Mouse (Mus musculus) CD4-positive, CD25-positive, alpha-beta regulatory T cell, adult 4 months (primary cell): ENCODE measurements around the gene Prkce. TPM values are rescaled to one million over a fixed set of nuclear protein-coding genes. Genes with fewer than 3 reads are reported as not detected.

Source experiments
- ATAC-seq: one replicate; pipeline ENCODE4 v1.8.0; 2017
- polyA plus RNA-seq, 2 experiments: library from polyadenylated mRNA; unstranded; fragments of 100-300 nt; shearing (Covaris generic); gene quantifications; one replicate each; pipeline ENCODE4 v1.2.1; 2017

The Prkce gene
- polyA plus RNA-seq, 2 experiments from 2014 or later = 3.5 to 4.6 TPM

DNA sequence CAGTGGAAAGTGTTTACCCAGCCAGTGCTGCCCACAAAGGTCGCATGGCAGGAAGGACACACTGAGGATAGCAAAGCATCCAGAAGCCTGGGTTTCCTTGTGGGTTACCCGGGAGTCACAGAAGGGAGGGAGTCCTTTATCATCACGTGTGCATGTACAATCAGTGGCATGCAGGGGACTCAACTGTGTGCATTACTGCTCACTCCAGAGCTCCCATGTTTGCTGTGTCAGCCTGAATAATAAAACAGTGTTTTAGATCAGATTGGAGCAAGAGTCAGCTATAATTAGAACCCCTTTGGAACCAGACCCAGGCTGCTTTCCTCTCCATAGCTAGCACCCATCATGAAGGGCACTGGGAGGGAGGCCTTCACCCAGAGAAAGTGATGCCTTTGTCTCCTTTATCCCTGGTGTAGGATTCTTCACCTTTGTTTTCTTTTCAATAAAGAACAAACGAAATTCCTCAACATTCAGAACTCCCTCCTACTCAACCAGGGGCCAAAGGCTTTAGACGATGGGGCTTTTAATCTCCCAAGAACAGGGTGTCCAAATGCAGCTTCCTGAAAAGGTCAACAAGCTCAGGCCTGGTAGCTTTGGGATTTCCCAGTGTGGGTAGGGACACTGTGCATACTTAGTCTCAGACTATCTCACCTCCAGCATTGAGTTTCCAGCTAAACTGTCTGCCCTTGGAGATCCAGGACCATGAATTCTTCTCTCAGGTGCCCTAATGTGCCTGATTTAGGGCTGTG lies 421.3 kb downstream of the Prkce start:
- ATAC-seq = no peak

DNA sequence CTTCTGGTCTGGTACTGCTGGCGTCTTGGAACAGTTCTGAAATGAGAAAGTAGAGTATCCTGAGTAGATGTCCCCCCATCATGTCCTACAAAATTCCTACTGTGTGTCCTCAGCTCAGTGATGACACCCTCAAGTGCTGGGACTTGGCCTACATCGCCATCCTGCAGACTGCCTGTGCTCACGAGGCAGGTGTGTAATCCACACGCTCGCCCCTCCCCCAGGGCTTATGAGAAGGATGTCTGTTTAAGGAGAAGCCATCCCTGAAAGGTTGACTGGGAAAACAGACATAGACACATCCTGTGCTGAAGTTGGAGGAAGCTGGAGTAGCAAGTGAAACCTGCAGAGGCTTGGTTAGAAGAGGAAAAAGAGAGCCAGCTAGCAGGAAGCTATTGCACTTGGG lies 422.1 kb downstream of the Prkce start:
- ATAC-seq = no peak

DNA sequence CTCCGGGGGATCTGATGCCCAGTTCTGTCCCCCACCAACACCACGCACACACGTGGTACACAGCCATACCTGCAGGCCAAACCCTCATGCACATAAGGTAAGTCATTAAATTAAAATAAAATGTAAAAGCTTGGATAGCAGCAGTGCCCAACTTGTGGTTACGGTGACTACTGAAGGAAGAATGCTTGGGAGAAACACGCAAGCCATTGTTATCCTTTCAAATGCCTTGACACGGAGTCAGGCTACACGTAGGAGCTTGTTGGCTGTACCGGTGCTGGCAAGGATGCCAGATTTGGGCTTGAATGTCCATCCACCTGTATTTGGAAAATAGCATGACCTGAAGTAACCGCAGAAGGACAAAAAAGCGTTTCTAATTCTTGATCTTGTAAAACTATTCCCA lies 423.7 kb downstream of the Prkce start:
- no peak for ATAC-seq

DNA sequence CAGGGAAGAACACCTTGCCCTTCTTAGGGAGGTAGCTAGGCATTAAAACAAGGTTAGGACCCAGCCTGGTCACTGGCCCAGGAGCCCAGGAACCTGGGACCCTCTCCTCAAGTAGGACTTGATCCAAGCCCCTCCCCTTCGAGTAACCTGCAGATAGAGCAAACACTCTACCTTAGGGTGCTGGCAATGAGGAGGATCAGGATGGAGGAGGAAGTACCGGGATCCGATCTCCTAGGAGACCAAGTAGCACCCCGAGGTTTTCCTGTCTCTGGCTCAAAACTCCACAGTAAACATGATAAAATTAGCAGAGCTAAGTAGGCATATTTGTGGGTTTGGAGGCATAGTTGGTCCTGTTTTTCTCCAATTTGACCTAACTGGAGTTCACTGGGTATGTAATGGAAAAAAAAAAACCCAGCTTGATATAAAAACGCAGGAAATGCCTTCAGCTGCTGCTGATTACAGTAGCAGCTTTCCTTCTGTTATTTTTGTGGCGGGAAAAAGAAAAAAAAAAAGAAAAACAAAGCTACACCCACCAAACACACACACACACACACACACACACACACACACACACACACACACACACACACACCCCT lies 425.5 kb downstream of the Prkce start:
- ATAC-seq = no peak

DNA sequence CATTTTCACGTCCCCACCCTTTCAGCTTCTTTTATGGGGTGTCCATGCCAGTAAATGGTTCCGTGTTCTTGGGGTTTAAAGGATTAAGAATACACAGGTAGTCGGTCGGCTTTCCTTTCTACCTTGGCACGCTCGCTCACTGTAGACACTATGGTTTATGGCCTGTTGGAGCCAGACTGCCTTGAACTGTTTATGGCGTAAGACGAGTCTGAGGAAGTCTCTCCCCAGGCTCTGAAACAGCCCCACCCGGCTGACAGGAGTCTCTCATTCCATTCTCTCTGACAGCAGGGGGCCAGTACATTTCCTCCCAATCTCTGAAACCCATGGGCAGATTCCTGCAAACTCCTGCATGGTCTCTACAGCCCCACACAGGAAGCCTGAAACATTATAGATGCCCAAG lies 427.9 kb downstream of the Prkce start:
- ATAC-seq = no peak

DNA sequence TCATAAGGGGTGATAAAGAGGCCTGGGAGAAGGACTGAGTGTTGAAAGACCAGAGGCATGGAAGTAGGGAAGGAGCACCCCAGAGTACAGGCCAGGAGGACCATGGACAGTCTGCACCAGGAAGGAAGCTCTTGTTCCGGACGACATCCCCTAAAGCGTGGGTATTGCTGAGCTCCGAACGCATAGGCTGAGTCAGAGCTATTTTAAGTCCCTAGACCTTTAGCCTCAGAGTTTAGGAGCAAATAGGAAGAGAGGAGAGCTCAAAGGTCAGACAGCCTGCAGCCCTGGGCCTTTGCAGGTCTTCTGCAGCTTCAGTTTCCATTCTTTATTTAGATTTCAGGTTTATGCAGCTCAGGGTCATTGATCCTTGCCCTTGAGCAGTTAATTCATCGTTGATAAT lies 433.5 kb downstream of the Prkce start:
- ATAC-seq = no peak

DNA sequence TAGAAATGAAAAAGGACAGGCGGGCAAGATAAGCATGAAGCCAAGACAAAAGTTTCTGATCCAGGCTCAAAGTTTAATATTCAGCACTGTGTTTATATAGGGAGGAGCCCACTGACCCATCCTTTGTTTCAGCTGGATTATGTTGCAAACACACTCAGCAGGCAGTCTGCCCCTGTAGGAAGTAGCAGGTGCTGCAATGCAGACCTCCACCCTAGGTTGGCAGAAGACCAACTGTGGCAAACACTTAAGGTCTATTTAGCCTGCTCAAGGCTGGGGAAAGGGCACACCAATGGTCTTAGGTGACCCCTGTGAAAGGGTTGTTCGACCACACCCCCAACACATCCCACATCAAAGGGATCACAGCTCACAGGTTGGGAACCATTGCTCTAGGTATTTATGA lies 434.3 kb downstream of the Prkce start:
- ATAC-seq = no peak

DNA sequence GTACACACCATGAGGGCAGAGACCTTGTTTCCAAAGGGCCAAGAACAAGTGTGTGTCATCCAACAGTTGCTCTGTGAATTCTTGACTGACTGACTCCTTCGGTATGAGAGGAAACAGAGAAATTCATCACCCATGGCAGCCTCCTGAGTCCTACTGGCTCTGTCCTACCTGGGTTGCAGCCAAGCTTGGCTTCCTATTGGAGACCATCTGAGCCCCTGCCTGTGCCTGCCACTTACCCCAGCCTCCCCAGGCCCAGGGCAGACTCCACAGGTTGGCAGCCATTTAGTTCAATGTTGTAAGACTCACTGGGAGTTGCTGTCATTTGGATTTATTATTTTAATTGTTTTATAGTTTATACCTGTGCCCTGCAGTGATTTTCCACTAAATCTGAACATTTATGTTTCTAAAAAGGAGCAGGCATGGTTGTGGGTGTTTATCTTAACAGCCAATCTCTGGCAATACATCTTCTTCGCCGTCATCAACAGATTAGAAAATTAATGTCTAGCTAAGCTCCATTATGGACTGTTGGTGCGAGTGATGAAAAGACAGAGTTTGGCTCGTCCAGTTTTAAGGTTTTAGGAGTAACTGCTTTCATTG lies 436.4 kb downstream of the Prkce start:
- ATAC-seq = no peak

DNA sequence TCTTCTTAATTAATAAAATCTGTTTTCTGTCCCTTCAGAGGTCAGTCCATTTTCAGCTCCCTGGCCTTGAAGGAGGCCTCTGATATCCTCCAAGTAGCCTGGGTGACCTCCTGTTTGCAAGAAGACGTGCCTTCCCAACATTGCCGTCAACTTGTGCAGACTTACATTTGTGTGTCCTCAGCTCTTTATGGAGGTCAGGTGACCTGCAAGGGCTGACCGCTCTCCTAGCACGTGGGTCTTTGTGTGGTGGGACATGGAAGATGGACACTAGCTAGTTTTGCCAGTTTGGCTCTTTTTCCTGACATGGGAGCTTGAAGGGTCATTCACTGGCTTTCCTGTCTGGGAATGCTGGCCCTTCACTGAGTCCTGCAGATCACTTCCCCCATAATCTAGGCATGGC lies 440.4 kb downstream of the Prkce start:
- no peak for ATAC-seq

DNA sequence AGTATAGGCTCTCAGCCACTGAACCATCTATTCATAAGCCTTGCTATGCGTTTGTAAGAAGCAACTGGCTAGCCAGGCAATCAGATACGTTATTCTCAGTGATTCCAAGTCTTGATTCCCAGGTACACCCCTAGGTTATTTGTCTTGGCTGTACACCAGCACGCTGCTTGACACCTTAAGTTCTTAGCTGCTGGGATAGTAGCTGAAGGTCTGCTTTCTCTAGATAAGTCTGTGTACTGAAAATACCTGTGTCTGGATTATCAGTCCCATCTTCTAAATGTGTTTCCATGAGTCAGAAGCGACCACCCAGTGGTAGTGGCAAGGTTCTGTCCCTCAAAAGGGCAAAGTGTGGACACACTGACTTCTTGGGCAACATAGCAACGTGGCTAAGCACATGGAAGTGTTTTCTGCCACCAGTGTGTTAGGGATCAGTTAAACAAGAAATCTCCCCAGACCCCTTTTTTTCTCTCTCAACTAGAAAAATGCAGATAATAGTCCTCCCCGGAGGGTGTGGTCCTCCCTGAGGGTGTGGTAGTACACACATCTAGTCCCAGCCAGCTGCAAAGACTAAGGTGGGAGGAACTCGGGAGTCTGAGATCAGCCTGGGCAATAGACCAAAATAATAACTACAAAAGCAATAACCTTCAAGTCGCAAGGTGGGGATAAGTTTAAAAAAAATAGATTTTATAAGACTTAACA lies 442.8 kb downstream of the Prkce start:
- ATAC-seq = no peak

DNA sequence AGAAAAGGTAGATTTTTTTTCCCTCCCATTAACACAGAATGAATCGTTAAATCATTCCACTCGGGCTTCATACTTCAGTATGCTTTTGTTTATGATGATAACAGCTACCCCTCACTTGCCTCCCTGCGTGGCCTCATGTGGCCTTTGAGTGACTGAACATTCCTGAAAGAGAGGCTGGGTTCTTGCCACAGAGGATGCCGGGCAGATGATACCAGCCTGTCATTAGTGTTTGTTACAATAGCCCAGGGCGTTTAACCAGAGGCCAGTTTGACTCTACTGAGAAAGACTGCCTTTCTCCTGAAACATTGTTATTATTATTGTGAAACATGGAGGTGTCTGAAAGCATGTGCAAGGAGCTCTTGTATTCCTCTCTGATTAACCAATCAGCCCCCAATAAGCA lies 444.2 kb downstream of the Prkce start:
- ATAC-seq = no peak

DNA sequence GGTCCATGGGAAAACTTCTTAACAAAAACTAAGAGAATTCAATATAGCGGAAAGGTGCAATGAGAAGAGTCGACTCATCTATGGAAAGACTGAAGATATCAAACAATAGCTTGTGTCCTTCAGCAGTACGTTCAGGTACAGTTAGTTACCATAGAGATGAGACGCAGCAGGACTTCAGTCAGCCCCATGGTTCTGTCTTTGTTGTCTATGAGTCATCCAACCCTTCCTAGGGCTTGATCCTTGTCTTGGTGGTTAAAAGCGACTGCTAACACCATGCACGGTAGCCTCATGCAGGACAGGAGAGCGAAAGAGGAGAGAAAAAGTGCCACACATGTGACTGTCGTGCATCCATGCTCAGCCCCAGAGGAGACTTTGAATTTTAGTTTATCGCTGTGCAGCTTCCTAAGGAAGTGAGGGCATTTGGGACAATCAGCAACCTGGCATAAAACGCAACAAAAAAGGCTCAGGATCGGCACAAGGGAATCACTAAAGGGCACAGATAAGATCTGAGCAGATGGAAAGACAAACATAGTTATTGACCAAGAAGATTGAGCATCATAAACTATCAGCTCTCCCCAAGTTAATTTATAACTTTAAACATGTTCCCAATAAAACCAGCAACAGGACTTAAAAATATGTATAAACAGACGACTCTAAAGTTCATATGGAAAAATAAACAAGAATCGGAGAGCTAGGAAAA lies 448.2 kb downstream of the Prkce start:
- ATAC-seq = no peak

DNA sequence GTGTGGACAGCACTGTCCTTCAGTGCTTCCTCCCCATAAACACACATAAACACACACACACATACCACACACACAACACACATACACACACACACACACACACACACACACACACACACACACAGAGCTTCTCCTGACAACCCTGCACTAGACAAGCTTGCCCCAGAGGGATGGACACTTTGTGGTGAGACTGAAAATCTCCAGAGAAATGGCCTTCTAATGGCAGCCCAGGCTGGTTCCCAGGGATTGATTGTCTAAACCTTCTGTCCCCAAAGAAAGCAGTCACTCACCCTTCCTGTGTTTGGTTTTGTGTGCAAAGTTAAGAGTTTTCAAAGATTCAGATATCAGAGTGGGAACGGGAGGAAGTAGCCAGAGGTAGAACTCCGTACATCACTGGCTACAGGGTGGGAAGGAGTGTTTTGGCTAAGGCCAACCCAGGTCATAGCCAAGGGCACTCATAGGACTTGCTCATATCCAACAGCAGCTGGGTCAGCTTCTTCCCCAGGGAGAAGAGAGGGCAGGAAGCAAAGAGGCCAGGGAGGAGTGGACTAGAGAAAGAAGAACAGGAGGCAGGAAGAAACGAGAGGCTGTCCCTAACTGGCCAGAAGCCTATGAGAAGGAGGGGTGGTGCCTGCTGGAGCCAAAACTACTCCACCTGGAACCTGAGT lies 450.1 kb downstream of the Prkce start:
- ATAC-seq = no peak

DNA sequence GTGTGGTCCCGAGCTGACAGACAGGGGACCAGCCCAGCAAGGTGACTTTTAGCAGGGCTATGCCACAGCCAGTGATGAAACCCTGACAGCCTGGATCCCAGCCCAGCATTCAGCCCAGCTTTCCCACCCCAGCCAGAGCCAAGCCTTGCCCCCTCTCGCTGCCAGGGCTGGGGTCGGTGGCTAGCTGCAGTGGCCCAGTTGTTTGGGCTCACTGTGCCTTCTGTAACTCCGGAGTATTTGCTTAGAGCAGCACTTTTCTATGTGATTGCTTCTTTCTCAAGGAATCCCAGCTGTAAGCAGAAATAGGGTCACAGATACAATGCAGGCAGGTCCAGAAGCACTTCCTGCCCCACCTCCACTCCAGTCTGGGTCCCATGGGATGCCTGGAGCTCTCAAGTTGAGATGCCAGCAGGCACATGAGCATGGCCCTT lies 450.9 kb downstream of the Prkce start:
- ATAC-seq = no peak

DNA sequence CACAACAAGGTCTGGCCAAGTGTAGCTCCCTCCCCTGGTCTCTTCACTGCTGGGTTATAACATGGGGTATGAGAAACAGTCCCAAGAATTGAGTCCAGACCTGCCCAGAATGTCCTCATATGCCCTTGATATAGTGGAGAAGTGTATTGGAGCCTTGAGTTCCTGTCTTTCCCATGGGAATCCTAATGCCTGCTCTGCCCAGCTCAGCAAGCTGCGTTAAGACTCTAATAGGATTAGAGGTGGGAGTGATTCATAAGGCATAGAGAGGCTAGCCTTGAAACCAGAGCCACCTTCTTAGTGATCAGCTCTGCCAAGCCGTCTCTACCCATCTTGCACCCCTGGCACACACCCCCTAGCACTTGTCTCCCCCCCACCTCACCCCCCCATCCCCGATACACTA lies 455.3 kb downstream of the Prkce start:
- ATAC-seq = no peak

DNA sequence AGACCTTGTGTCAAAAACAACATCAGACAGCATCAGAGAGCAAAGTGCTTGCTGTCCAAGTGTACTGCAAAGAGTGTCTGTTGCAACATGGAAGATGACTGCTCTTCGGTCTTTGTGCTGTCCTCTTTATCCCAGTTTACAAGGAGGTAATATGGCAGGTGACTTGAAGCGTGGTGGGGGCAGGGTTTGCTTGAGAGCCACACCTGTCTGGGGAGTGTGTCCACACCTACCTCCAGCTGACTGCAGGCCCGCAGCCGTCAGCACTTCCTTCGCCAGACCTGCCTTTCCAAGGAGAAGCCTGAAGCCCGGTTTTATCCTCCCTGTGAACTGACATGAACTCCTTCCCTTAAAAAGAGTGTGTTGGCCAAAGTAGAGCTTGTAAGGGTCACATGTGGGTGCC lies 458.9 kb downstream of the Prkce start:
- ATAC-seq = no peak

DNA sequence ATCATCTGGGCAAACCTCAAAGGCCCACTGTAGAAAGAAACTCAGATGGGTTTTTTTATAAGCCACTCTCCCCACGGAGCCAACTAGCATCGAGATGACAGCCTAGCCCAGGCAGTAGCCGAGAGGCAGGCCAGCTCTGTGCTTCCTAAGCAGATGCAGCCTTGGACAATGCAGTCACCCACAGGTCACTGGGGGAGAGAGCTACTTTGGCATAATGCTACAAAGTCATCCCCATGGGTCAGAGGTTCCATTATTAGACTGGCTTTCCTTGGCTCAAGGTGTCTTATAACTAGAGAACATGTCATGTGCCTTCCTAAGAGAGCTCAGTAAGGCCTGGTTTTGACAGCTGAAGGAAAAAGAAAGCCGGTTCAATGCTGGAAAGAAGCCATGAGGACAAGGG lies 465.5 kb downstream of the Prkce start:
- no peak for ATAC-seq

DNA sequence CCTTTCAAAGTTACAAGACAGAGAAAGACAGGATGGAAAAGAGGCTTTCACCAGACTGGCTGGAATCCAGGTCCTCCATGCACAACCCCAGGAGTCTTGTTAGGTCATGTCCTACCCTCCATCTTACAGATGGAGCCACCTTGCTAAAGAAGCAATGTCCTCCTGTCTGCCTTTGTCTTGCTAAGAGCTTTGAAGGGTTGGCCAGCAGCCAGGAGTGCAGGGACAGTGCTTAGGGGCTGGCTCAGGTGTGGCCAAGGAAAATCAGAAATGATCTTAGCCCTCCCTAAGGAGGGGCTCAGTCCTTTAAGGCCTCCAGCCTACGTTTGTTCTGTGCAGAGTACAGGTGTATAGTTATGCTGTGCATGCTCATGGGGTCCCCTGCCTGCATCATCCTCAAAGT lies 469.7 kb downstream of the Prkce start:
- no peak for ATAC-seq

DNA sequence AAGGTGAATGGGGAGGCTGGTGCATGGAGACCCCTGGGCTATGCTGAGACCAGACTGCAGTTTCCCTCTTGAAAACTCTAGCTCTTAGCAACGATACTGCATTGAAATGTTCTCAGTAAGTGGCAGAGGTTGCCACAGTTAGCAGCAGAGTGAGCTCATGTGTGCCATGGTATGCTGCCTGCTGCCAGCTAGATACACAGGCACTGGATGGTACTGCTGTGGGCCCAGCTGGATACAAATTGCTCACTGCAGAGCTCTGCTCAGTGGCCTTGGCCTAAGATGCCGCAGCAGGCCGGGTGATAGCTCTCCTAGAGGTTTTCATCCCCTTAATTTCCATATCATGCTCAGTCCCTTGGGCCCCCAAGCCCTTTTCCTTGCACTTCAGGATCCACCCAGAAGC lies 471.7 kb downstream of the Prkce start:
- ATAC-seq = no peak

DNA sequence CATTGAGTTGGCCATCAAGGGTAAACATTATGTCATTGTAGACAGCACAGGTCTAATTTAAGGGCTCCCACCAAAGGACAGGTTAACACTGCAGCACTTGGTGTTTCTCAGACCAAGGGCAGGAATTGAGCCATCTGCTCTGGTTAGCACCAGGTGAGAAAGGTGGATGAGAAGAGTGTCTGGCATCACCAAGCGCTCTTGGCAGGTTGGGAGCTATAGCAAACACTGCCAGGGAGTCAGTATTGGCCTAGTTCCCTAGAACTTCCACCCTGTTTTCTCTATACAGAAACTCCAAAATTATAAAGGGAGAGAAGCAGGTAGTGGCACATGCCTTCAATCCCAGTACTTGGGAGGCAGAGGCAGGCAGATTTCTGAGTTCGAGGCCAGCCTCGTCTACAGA lies 479.6 kb downstream of the Prkce start:
- ATAC-seq = no peak

DNA sequence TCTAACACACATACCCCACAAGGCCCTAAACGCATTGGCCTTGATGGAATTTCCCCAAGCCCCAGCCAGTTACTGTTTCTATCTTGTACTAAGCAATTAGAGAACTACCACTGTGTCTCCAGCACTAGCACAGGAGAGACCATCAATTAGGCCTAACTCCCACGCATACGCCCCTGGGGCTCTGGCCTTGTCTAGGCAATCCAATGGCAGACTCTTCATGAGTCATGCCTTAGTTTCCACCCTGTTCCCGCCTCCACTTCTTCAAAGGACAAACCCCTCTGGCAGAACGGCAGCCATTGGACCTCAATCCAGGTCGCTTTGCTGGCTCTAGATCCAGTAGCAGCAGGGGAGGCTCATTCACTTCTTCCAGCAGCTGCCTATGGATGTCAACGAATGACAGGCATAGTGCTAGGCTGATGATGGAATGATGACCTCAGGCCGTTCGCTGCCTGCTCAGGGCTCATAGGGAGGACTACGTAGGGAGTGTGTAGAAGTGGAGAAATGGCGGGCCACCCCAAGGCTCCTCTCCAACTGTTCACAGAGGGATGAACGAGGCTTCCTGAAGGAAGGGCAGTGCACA lies 481.4 kb downstream of the Prkce start:
- ATAC-seq = no peak

DNA sequence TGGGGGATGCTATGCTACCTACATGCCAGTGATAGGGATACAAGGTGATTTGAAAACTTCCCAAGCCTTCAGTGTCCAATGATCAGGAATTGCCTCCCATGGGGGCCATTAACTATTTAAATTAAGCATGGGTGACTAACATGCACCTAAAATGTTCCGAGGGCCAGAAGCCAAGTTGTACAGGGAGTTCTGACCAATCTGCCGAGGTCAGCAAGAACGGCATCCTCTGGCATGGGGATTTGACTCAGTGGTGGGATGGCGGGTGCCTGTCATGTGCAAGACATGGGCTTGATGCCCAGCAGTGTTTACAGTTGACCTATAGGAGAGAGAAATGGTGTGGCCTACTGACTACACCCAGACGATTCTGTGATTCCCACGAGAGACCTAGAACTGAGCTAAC lies 482.7 kb downstream of the Prkce start:
- ATAC-seq = no peak
